Mouse (Mus musculus) CH12.LX (cell line): ENCODE measurements around the gene Sbno1. TPM values are rescaled to one million over a fixed set of nuclear protein-coding genes. Genes with fewer than 3 reads are reported as not detected.

Source experiments
- DNase-seq: peaks from one replicate; pipeline ENCODE4 v3.0.0-alpha.2; 2013; ENCODE audit errors: extremely low read depth
- H3K27ac ChIP-seq: 2 replicates; pipeline ENCODE4 v1.5.1; 2012; ENCODE audit warnings: low read depth, mild to moderate bottlenecking, control low read depth, moderate library complexity; ENCODE audit not compliant: insufficient read depth
- H3K27me3 ChIP-seq: replicated peaks from 2 replicates; pipeline ENCODE3; 2012; ENCODE audit warnings: inconsistent platforms
- H3K36me3 ChIP-seq, 2 experiments: replicated peaks in 1 of 2; 2 replicates each; pipeline versions ENCODE3 to v1.6.1; 2012; ENCODE audit warnings: inconsistent platforms in 1 of 2, low read length in 1 of 2, mild to moderate bottlenecking in 1 of 2, mixed read lengths in 1 of 2, moderate library complexity in 1 of 2; ENCODE audit not compliant: control insufficient read depth in 1 of 2, insufficient read depth in 1 of 2
- H3K4me1 ChIP-seq, 2 experiments: 2 replicates each; pipeline ENCODE4 v1.6.1; 2012; ENCODE audit warnings: inconsistent platforms in 1 of 2, moderate library complexity in 1 of 2; ENCODE audit not compliant: insufficient read depth in 2 of 2, control insufficient read depth in 1 of 2
- H3K4me2 ChIP-seq: 2 replicates; pipeline ENCODE4 v1.6.1; 2012; ENCODE audit warnings: low read depth, mild to moderate bottlenecking, control low read depth; ENCODE audit not compliant: poor library complexity, insufficient read depth, severe bottlenecking
- H3K4me3 ChIP-seq, 3 experiments: fragments of 150-350 bp in 1 of 3; sonication (generic) in 1 of 3; replicated peaks in 1 of 3; 2 replicates each; pipeline versions ENCODE3 to v1.5.1; 2011 to 2012; ENCODE audit warnings: low read depth in 2 of 3, low read length in 2 of 3, mild to moderate bottlenecking in 2 of 3, moderate library complexity in 2 of 3, control low read depth in 1 of 3, improper control_type of control experiment in 1 of 3, inconsistent platforms in 1 of 3, mixed read lengths in 1 of 3; ENCODE audit not compliant: poor library complexity in 1 of 3
- H3K79me2 ChIP-seq: replicated peaks from 2 replicates; pipeline ENCODE4 v1.6.1; 2012; ENCODE audit warnings: mild to moderate bottlenecking, moderate library complexity; ENCODE audit not compliant: control insufficient read depth, poor library complexity, insufficient read depth, severe bottlenecking; ENCODE audit errors: extremely low read depth
- H3K9ac ChIP-seq: 2 replicates; pipeline ENCODE4 v1.6.1; 2012; ENCODE audit warnings: low read depth, mild to moderate bottlenecking, control low read depth, moderate library complexity; ENCODE audit not compliant: insufficient read depth
- H3K9me3 ChIP-seq: replicated peaks from 2 replicates; pipeline ENCODE3; 2012; ENCODE audit warnings: low read length, inconsistent platforms, mixed read lengths
- CHD1 ChIP-seq: IDR thresholded peaks from 2 replicates; pipeline ENCODE4 v1.6.1; 2012; ENCODE audit warnings: low read depth, low read length, improper control_type of control experiment, inconsistent platforms
- CHD2 ChIP-seq: IDR thresholded peaks from 2 replicates; pipeline ENCODE4 v1.6.1; 2011; ENCODE audit warnings: low read length, improper control_type of control experiment
- CTCF ChIP-seq, 2 experiments: IDR thresholded peaks in 1 of 2; conservative IDR thresholded peaks in 1 of 2; 2 replicates each; pipeline ENCODE4 v1.5.1; 2011 to 2012; ENCODE audit warnings: low read depth in 2 of 2, low read length in 2 of 2, improper control_type of control experiment in 1 of 2, inconsistent platforms in 1 of 2, mild to moderate bottlenecking in 1 of 2, moderate library complexity in 1 of 2
- E2F4 ChIP-seq: IDR thresholded peaks from 2 replicates; pipeline ENCODE4 v1.6.1; 2011; ENCODE audit warnings: low read depth, low read length, improper control_type of control experiment; ENCODE audit not compliant: insufficient replicate concordance
- ELF1 ChIP-seq: IDR thresholded peaks from 2 replicates; pipeline ENCODE4 v1.6.1; 2014; ENCODE audit warnings: low read depth, mild to moderate bottlenecking, inconsistent platforms, low read length, improper control_type of control experiment
- EP300 ChIP-seq: IDR thresholded peaks from 2 replicates; pipeline ENCODE4 v1.6.1; 2011; ENCODE audit warnings: low read length, improper control_type of control experiment
- ETS1 ChIP-seq: conservative IDR thresholded peaks from 2 replicates; pipeline ENCODE4 v1.6.1; 2012; ENCODE audit warnings: low read depth, mild to moderate bottlenecking, inconsistent platforms, low read length, improper control_type of control experiment, moderate library complexity
- GABPA ChIP-seq: IDR thresholded peaks from 2 replicates; pipeline ENCODE4 v1.6.1; 2012; ENCODE audit warnings: low read depth, low read length, improper control_type of control experiment, inconsistent platforms; ENCODE audit not compliant: insufficient replicate concordance
- HCFC1 ChIP-seq: IDR thresholded peaks from 2 replicates; pipeline ENCODE4 v1.6.1; 2012; ENCODE audit warnings: low read depth, mild to moderate bottlenecking, inconsistent platforms, low read length, improper control_type of control experiment
- IRF4 ChIP-seq: IDR thresholded peaks from 2 replicates; pipeline ENCODE4 v1.6.1; 2014; ENCODE audit warnings: low read depth, mild to moderate bottlenecking, inconsistent platforms, low read length, improper control_type of control experiment
- JUN ChIP-seq: IDR thresholded peaks from 2 replicates; pipeline ENCODE4 v1.6.1; 2011; ENCODE audit warnings: low read depth, mild to moderate bottlenecking, low read length, improper control_type of control experiment, moderate library complexity; ENCODE audit not compliant: insufficient read depth
- JUND ChIP-seq: conservative IDR thresholded peaks from 2 replicates; pipeline ENCODE4 v1.6.1; 2011; ENCODE audit warnings: low read depth, low read length, improper control_type of control experiment
- KAT2A ChIP-seq: IDR thresholded peaks from 2 replicates; pipeline ENCODE4 v1.6.1; 2012; ENCODE audit warnings: low read length, improper control_type of control experiment, inconsistent platforms; ENCODE audit not compliant: insufficient replicate concordance
- MAX ChIP-seq: IDR thresholded peaks from 2 replicates; pipeline ENCODE4 v1.6.1; 2011; ENCODE audit warnings: low read length, improper control_type of control experiment
- MAZ ChIP-seq: IDR thresholded peaks from 2 replicates; pipeline ENCODE4 v1.6.1; 2012; ENCODE audit warnings: low read depth, mild to moderate bottlenecking, inconsistent platforms, low read length, improper control_type of control experiment, moderate library complexity
- MEF2A ChIP-seq: IDR thresholded peaks from 2 replicates; pipeline ENCODE4 v1.6.1; 2014; ENCODE audit warnings: low read depth, mild to moderate bottlenecking, inconsistent platforms, low read length, improper control_type of control experiment, borderline replicate concordance
- MXI1 ChIP-seq: IDR thresholded peaks from 2 replicates; pipeline ENCODE4 v1.6.1; 2011; ENCODE audit warnings: mild to moderate bottlenecking, low read depth, low read length, improper control_type of control experiment
- MYC ChIP-seq: IDR thresholded peaks from 2 replicates; pipeline ENCODE4 v1.6.1; 2011; ENCODE audit warnings: low read depth, mild to moderate bottlenecking, improper control_type of control experiment, low read length
- NELFE ChIP-seq: IDR thresholded peaks from 2 replicates; pipeline ENCODE4 v1.6.1; 2011; ENCODE audit warnings: low read depth, low read length, improper control_type of control experiment
- NRF1 ChIP-seq: IDR thresholded peaks from 2 replicates; pipeline ENCODE4 v1.6.1; 2014; ENCODE audit warnings: low read depth, mild to moderate bottlenecking, inconsistent platforms, low read length, improper control_type of control experiment, moderate library complexity
- PAX5 ChIP-seq: IDR thresholded peaks from 2 replicates; pipeline ENCODE4 v1.6.1; 2012; ENCODE audit warnings: low read length, inconsistent platforms, mixed read lengths
- POLR2A ChIP-seq: IDR thresholded peaks from 2 replicates; pipeline ENCODE4 v1.6.1; 2011; ENCODE audit warnings: low read depth, mild to moderate bottlenecking, improper control_type of control experiment, low read length
- POLR2AphosphoS2 ChIP-seq: IDR thresholded peaks from 2 replicates; pipeline ENCODE4 v1.6.1; 2011; ENCODE audit warnings: low read depth, low read length, improper control_type of control experiment
- RAD21 ChIP-seq: IDR thresholded peaks from 2 replicates; pipeline ENCODE4 v1.6.1; 2011; ENCODE audit warnings: low read depth, mild to moderate bottlenecking, low read length, improper control_type of control experiment, moderate library complexity
- RCOR1 ChIP-seq: conservative IDR thresholded peaks from 2 replicates; pipeline ENCODE4 v1.6.1; 2012; ENCODE audit warnings: low read depth, mild to moderate bottlenecking, inconsistent platforms, low read length, improper control_type of control experiment
- SIN3A ChIP-seq: IDR thresholded peaks from 2 replicates; pipeline ENCODE4 v1.6.1; 2012; ENCODE audit warnings: low read length, improper control_type of control experiment, inconsistent platforms
- SMC3 ChIP-seq: IDR thresholded peaks from 2 replicates; pipeline ENCODE4 v1.6.1; 2011; ENCODE audit warnings: low read depth, low read length, improper control_type of control experiment
- TBP ChIP-seq: conservative IDR thresholded peaks from 2 replicates; pipeline ENCODE4 v1.6.1; 2011; ENCODE audit warnings: low read depth, low read length, improper control_type of control experiment
- TCF12 ChIP-seq: IDR thresholded peaks from 2 replicates; pipeline ENCODE4 v1.6.1; 2014; ENCODE audit warnings: low read depth, mild to moderate bottlenecking, inconsistent platforms, low read length, improper control_type of control experiment
- USF2 ChIP-seq: conservative IDR thresholded peaks from 2 replicates; pipeline ENCODE4 v1.6.1; 2011; ENCODE audit warnings: low read depth, low read length, improper control_type of control experiment
- ZC3H11A ChIP-seq: IDR thresholded peaks from 2 replicates; pipeline ENCODE4 v1.6.1; 2012; ENCODE audit warnings: low read depth, mild to moderate bottlenecking, inconsistent platforms, low read length, improper control_type of control experiment
- ZKSCAN1 ChIP-seq: IDR thresholded peaks from 2 replicates; pipeline ENCODE4 v1.6.1; 2012; ENCODE audit warnings: low read depth, inconsistent platforms, low read length, improper control_type of control experiment, borderline replicate concordance
- ZMIZ1 ChIP-seq: IDR thresholded peaks from 2 replicates; pipeline ENCODE4 v1.6.1; 2012; ENCODE audit warnings: low read depth, mild to moderate bottlenecking, inconsistent platforms, low read length, improper control_type of control experiment
- ZNF384 ChIP-seq: IDR thresholded peaks from 2 replicates; pipeline ENCODE4 v1.6.1; 2012; ENCODE audit warnings: low read depth, low read length, improper control_type of control experiment, inconsistent platforms
- dilution Hi-C: fragments of 300-500 bp; cut with MboI; formaldehyde crosslinking; loops from 2 replicates; pipeline ENCODE4 v1.14.3; 2020; ENCODE audit warnings: low sequenced_read_pairs; ENCODE audit not compliant: extremely low pct_unique_long_range_greater_than_20kb, extremely low pct_ligation_motif_present
- in situ Hi-C: fragments of 300-500 bp; cut with MboI; formaldehyde crosslinking; loops from 3 replicates; pipeline ENCODE4 v1.14.3; 2019; ENCODE audit warnings: low sequenced_read_pairs, low pct_ligation_motif_present, low pct_unique_long_range_greater_than_20kb, mixed read lengths
- polyA plus RNA-seq: library from polyadenylated mRNA; unstranded; fragments of >175 nt; gene quantifications from 2 replicates; pipeline ENCODE4 v1.2.1, GENCODE M21; 2012; ENCODE audit warnings: low read depth; ENCODE audit not compliant: insufficient read length
- total RNA-seq, 2 experiments: library from RNA; depleted of rRNA; stranded (reverse); fragments of 300-350 nt in 1 of 2; fragments of >200 nt in 1 of 2; gene quantifications; 2 replicates each; pipeline ENCODE4 v1.2.3; 2012 to 2014

The Sbno1 gene
- total and polyA plus RNA-seq, 3 experiments: 35.0 to 48.5 (median 38.3) TPM

- TF ChIP-seq NRF1: peak; percentile 88
- TF ChIP-seq POLR2A: peak; percentile 56
Measured at GRCm38 (mm10) chr5:124425412-124426259, at the start of gene Sbno1 (continued).

DNA sequence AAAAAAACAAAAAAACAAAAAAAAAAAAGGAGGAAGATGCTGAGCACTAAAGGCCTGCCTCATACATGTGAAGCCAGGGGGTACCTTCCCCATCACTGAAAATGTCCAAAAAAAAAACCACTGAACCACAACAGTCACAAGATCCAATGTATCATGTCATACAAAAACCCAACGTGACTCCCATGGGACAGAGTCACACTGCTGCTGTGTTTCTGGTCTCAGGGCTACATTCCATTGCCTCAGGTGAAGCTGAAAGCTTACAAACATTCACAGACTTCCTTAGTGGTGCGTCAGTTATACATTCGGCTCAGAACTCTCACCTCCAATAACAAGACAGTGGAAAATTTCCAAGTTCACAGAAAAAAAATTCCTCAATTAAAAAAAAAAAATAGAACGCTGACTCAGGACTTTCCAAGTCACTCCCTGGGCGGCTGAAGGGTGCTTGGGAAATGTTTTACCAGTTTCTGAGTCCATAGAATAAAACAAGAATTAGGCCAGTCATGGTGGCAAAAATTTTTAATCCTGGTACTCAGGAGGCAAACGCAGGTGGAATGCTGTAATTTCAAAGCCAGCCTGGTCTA, 44.9 kb upstream of the Sbno1 start:
- Histone ChIP-seq H3K4me2 (peak overlapping the region; percentile 60), H3K9me3 (peaks cover 18% of the 10 kb centered on the region), H3K4me3 (no peak overlapping the region), H3K79me2 (peaks cover 91% of the 10 kb centered on the region), H3K4me1 (peaks cover 20 to 60% of the 10 kb centered on the region in 2 experiments), H3K9ac (peak overlapping the region; percentile 42; the same call in 1 of the 2 replicates), H3K36me3 (peaks cover 75 to 76% of the 10 kb centered on the region in 2 experiments), H3K27me3 (no peaks in the 10 kb centered on the region), H3K27ac (peak overlapping the region; percentile 63; the same call in 1 of the 2 replicates)
- dilution Hi-C loops (no loop called here), in situ Hi-C loops (no loop called here)
- DNase-seq: peak; percentile 95
- TF ChIP-seq GABPA: no peak
- 0 out of 2 replicates have a peak, but pooled peaks have one; percentile 24 for TF ChIP-seq POLR2A
- peak; percentile 82 for TF ChIP-seq EP300
- no peak for TF ChIP-seq TBP
- TF ChIP-seq PAX5: no peak
- no peak for TF ChIP-seq NELFE
- no peak for TF ChIP-seq NRF1
- TF ChIP-seq POLR2AphosphoS2: no peak
- peak; percentile 58; the same call in 1 of the 2 replicates for TF ChIP-seq JUND
- TF ChIP-seq KAT2A: peak; percentile 69; the same call in 1 of the 2 replicates
- TF ChIP-seq ZNF384: peak; percentile 89
- peak; percentile 56; the same call in 1 of the 2 replicates for TF ChIP-seq CHD2
- no peak for TF ChIP-seq RCOR1
- no peak for TF ChIP-seq ZC3H11A
- TF ChIP-seq MAZ: 0 out of 2 replicates have a peak, but pooled peaks have one; percentile 32
- TF ChIP-seq TCF12: peak; percentile 82; the same call in 1 of the 2 replicates
- TF ChIP-seq SIN3A: peak; percentile 54; the same call in 1 of the 2 replicates
- TF ChIP-seq ETS1: peak; percentile 93
- 0 out of 2 replicates have a peak, but pooled peaks have one; percentile 20 for TF ChIP-seq ELF1
- no peak for TF ChIP-seq USF2
- TF ChIP-seq E2F4: no peak
- peak; percentile 50; the same call in 1 of the 2 replicates for TF ChIP-seq JUN
- TF ChIP-seq IRF4: peak; percentile 47; the same call in 1 of the 2 replicates
- no peak for TF ChIP-seq MYC
- TF ChIP-seq MAX: peak; percentile 32; the same call in 1 of the 2 replicates
- TF ChIP-seq MXI1: peak; percentile 45; the same call in 1 of the 2 replicates
- peak; percentile 67; the same call in 1 of the 2 replicates for TF ChIP-seq MEF2A
- TF ChIP-seq CHD1: peak; percentile 71; the same call in 1 of the 2 replicates
- TF ChIP-seq CTCF (conservative IDR thresholded peaks at IDR 0.05 in 1 of 2, IDR thresholded peaks at IDR 0.05 in 1 of 2; ENCODE audit: low read depth in 2 of 2, low read length in 2 of 2): no peak
- TF ChIP-seq RAD21: no peak
- no peak for TF ChIP-seq ZMIZ1
- TF ChIP-seq ZKSCAN1: no peak
- no peak for TF ChIP-seq HCFC1
- TF ChIP-seq SMC3: no peak
